Mouse (Mus musculus): ENCODE measurements at regions not wholly inside any gene's neighbourhood (a gene's known extent, or its start where the extent isn't known, plus 50 kb on each side); places are given as distances from the start of the nearest gene placed in this dataset.

- no peak for TF ChIP-seq CTCF (IDR thresholded peaks at IDR 0.05; ENCODE audit: low read depth)
- no peak for TF ChIP-seq EP300 (IDR thresholded peaks at IDR 0.05; ENCODE audit: low read depth)
Measured at GRCm38 (mm10) chr4:9993871-9994270, 880.4 kb upstream of the 2610301B20Rik start.

Data from liver, postnatal 0 days (tissue).